Mouse (Mus musculus): ENCODE data around the gene Nrsn1. TPM values are rescaled to one million over a fixed set of nuclear protein-coding genes. Genes with fewer than 3 reads are reported as not detected.
A peak's percentile ranks its signal among the peaks of the same experiment; 100 is the strongest.
"Not testable (repeated sequence)": the region's sequence is repeated elsewhere in the genome, so short reads cannot be mapped to it uniquely, and the experiment has no call there.

Gene Nrsn1
- polyA plus RNA-seq (2016; fragmentation: Nextera tagmentation; extraction: Ambion mirVana), result 0.26 and 0.64 TPM in 2 replicates

- H3K9me3 ChIP-seq; H3K27ac ChIP-seq; DNase-seq (ENCODE audit: low spot score); H3K27me3 ChIP-seq (ENCODE audit: insufficient read depth, poor library complexity, severe bottlenecking); H3K36me3 ChIP-seq: not testable (repeated sequence)
- Histone ChIP-seq H3K4me1 (peaks cover 13% of the 10 kb centered on the region), H3K4me3 (peak within 1 kb of the TSS; percentile 60)
- 56% methylated on average over 2 of the region's 2 CpGs for WGBS
These were observed at the start of gene Nrsn1 for GRCm38 (mm10) chr13:25270402-25270801. TSS of gene Nrsn1 (minus strand) at chr13:25270502.

GRCm38 (mm10) chr13:25312059-25312458 is 41.8 kb upstream of the Nrsn1 start:
- WGBS, result 85% methylated on average over 2 of the region's 2 CpGs
- H3K4me1 ChIP-seq, result no peaks in the 10 kb centered on the region
- no peaks in the 10 kb centered on the region for H3K36me3 ChIP-seq
- H3K9me3 ChIP-seq, result no peaks in the 10 kb centered on the region
- no peaks in the 10 kb centered on the region for H3K27me3 ChIP-seq (ENCODE audit: insufficient read depth, poor library complexity, severe bottlenecking)
- H3K4me3 ChIP-seq, result no peak overlapping the region
- no peak overlapping the region for H3K27ac ChIP-seq
- DNase-seq (ENCODE audit: low spot score), result no peak

- H3K9me3 ChIP-seq, result no peaks in the 10 kb centered on the region
These were observed 39.8 kb upstream of the Nrsn1 start for GRCm38 (mm10) chr13:25310068-25310467.

GRCm38 (mm10) chr13:25288736-25289135 is 18.4 kb upstream of the Nrsn1 start:
- H3K27me3 ChIP-seq (ENCODE audit: insufficient read depth, poor library complexity, severe bottlenecking), result no peaks in the 10 kb centered on the region
- no peaks in the 10 kb centered on the region for H3K9me3 ChIP-seq
- no peak overlapping the region for H3K4me3 ChIP-seq
- no peaks in the 10 kb centered on the region for H3K36me3 ChIP-seq
- DNase-seq (ENCODE audit: low spot score), result no peak
- no peaks in the 10 kb centered on the region for H3K4me1 ChIP-seq
- no peak overlapping the region for H3K27ac ChIP-seq
- WGBS, result 76% methylated on average over 1 of the region's 1 CpGs

More at GRCm38 (mm10) chr13:25310068-25310467, 39.8 kb upstream of the Nrsn1 start:
- no peak for DNase-seq (ENCODE audit: low spot score)
- no peaks in the 10 kb centered on the region for H3K4me1 ChIP-seq
- H3K4me3 ChIP-seq, result no peak overlapping the region
- H3K27me3 ChIP-seq (ENCODE audit: insufficient read depth, poor library complexity, severe bottlenecking), result no peaks in the 10 kb centered on the region
- no peak overlapping the region for H3K27ac ChIP-seq
- no peaks in the 10 kb centered on the region for H3K36me3 ChIP-seq

- DNase-seq (ENCODE audit: low spot score), result no peak
- H3K9me3 ChIP-seq, result no peaks in the 10 kb centered on the region
- no peaks in the 10 kb centered on the region for H3K27me3 ChIP-seq (ENCODE audit: insufficient read depth, poor library complexity, severe bottlenecking)
- peaks cover 6% of the 10 kb centered on the region for H3K4me1 ChIP-seq
- no peaks in the 10 kb centered on the region for H3K36me3 ChIP-seq
- H3K27ac ChIP-seq, result no peak overlapping the region
- H3K4me3 ChIP-seq, result no peak overlapping the region
- 49% methylated on average over 5 of the region's 5 CpGs for WGBS
These were observed 4.7 kb upstream of the Nrsn1 start for GRCm38 (mm10) chr13:25274934-25275565.

GRCm38 (mm10) chr13:25272189-25272588 is 1.9 kb upstream of the Nrsn1 start:
- Histone ChIP-seq H3K27me3 (ENCODE audit: insufficient read depth, poor library complexity, severe bottlenecking) (no peaks in the 10 kb centered on the region), H3K9me3 (no peaks in the 10 kb centered on the region), H3K36me3 (no peaks in the 10 kb centered on the region), H3K4me3 (no peak overlapping the region), H3K4me1 (peaks cover 13% of the 10 kb centered on the region), H3K27ac (no peak overlapping the region)
- no peak for DNase-seq (ENCODE audit: low spot score)
- WGBS, result 55% methylated on average over 4 of the region's 4 CpGs

- Histone ChIP-seq H3K27ac (no peak overlapping the region), H3K36me3 (no peaks in the 10 kb centered on the region), H3K27me3 (ENCODE audit: insufficient read depth, poor library complexity, severe bottlenecking) (no peaks in the 10 kb centered on the region), H3K4me1 (peaks cover 13% of the 10 kb centered on the region), H3K4me3 (peak overlapping the region; percentile 60), H3K9me3 (no peaks in the 10 kb centered on the region)
- 2% methylated on average over 42 of the region's 42 CpGs for WGBS
- DNase-seq (ENCODE audit: low spot score), result peak; percentile 83
These were observed 583 bp downstream of the Nrsn1 start for GRCm38 (mm10) chr13:25269569-25270268.

GRCm38 (mm10) chr13:25269039-25269438 is 1.3 kb downstream of the Nrsn1 start:
- peaks cover 13% of the 10 kb centered on the region for H3K4me1 ChIP-seq
- peak overlapping the region; percentile 60; the same call in 1 of the 2 replicates for H3K4me3 ChIP-seq
- no peaks in the 10 kb centered on the region for H3K36me3 ChIP-seq
- no peaks in the 10 kb centered on the region for H3K9me3 ChIP-seq
- 10% methylated on average over 2 of the region's 2 CpGs for WGBS
- H3K27ac ChIP-seq, result no peak overlapping the region
- peak; percentile 85 for DNase-seq (ENCODE audit: low spot score)
- H3K27me3 ChIP-seq (ENCODE audit: insufficient read depth, poor library complexity, severe bottlenecking), result no peaks in the 10 kb centered on the region

GRCm38 (mm10) chr13:25262748-25263147 is 7.6 kb downstream of the Nrsn1 start:
- Histone ChIP-seq H3K27ac (no peak overlapping the region), H3K4me1 (no peaks in the 10 kb centered on the region), H3K4me3 (no peak overlapping the region), H3K36me3 (no peaks in the 10 kb centered on the region), H3K9me3 (no peaks in the 10 kb centered on the region), H3K27me3 (ENCODE audit: insufficient read depth, poor library complexity, severe bottlenecking) (no peaks in the 10 kb centered on the region)
- 79% methylated on average over 4 of the region's 4 CpGs for WGBS
- DNase-seq (ENCODE audit: low spot score), result no peak

GRCm38 (mm10) chr13:25257608-25258007 is 12.7 kb downstream of the Nrsn1 start:
- 74% methylated on average over 6 of the region's 6 CpGs for WGBS
- H3K27ac ChIP-seq, result no peak overlapping the region
- no peaks in the 10 kb centered on the region for H3K27me3 ChIP-seq (ENCODE audit: insufficient read depth, poor library complexity, severe bottlenecking)
- H3K4me1 ChIP-seq, result no peaks in the 10 kb centered on the region
- no peak overlapping the region for H3K4me3 ChIP-seq
- no peaks in the 10 kb centered on the region for H3K36me3 ChIP-seq
- no peaks in the 10 kb centered on the region for H3K9me3 ChIP-seq
- DNase-seq (ENCODE audit: low spot score), result no peak

GRCm38 (mm10) chr13:25254478-25255263 is 15.6 kb downstream of the Nrsn1 start:
- H3K27ac ChIP-seq, result no peak overlapping the region
- no peak for DNase-seq (ENCODE audit: low spot score)
- no peaks in the 10 kb centered on the region for H3K27me3 ChIP-seq (ENCODE audit: insufficient read depth, poor library complexity, severe bottlenecking)
- H3K36me3 ChIP-seq, result no peaks in the 10 kb centered on the region
- no peak overlapping the region for H3K4me3 ChIP-seq
- H3K9me3 ChIP-seq, result no peaks in the 10 kb centered on the region
- WGBS, result 67% methylated on average over 9 of the region's 9 CpGs
- H3K4me1 ChIP-seq, result no peaks in the 10 kb centered on the region

GRCm38 (mm10) chr13:25251893-25252292 is 18.4 kb downstream of the Nrsn1 start:
- no peaks in the 10 kb centered on the region for H3K4me1 ChIP-seq
- DNase-seq (ENCODE audit: low spot score), result no peak
- no peak overlapping the region for H3K27ac ChIP-seq
- no peaks in the 10 kb centered on the region for H3K36me3 ChIP-seq
- H3K4me3 ChIP-seq, result no peak overlapping the region
- H3K27me3 ChIP-seq (ENCODE audit: insufficient read depth, poor library complexity, severe bottlenecking), result no peaks in the 10 kb centered on the region
- WGBS, result 90% methylated on average over 1 of the region's 1 CpGs
- H3K9me3 ChIP-seq, result no peaks in the 10 kb centered on the region

GRCm38 (mm10) chr13:25220186-25220787 is 50.0 kb downstream of the Nrsn1 start:
- no peaks in the 10 kb centered on the region for H3K27me3 ChIP-seq (ENCODE audit: insufficient read depth, poor library complexity, severe bottlenecking)
- H3K4me3 ChIP-seq, result no peak overlapping the region
- no peak for DNase-seq (ENCODE audit: low spot score)
- no peak overlapping the region for H3K27ac ChIP-seq
- H3K9me3 ChIP-seq, result no peaks in the 10 kb centered on the region
- no peaks in the 10 kb centered on the region for H3K4me1 ChIP-seq
- 72% methylated on average over 5 of the region's 5 CpGs for WGBS
- H3K36me3 ChIP-seq, result no peaks in the 10 kb centered on the region
